Mouse (Mus musculus): Measurements from ENCODE around the gene Mrps17.

Gene Mrps17

DNA sequence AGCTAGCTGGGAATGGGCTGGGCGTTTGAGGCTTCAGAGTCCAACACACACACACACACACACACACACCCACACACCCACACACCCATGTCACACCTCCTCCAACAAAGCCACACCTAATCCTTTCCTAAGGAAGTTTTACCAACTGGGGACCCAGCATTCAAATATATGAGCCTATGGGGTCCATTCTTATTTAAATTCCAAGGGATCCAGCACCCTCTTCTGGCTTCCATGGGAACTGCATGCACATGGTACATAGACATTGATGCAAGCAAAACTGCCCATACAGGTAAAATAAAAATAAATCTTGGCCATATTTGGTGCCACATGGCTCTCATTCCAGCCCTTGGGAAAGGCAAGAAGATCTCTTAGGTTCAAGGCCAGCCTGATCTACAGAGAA, 25.7 kb downstream of the Mrps17 start:
- DNase-seq (ENCODE audit: extremely low read depth, low read depth): no peak

GRCm38 (mm10) chr5:129742903-129743488, 27.7 kb downstream of the Mrps17 start:
- no peak for DNase-seq (ENCODE audit: extremely low read depth, low read depth)

- no peak for DNase-seq (ENCODE audit: extremely low read depth, low read depth)
Observed at GRCm38 (mm10) chr5:129744050-129744449, 28.8 kb downstream of the Mrps17 start.

GRCm38 (mm10) chr5:129756886-129757285, 41.6 kb downstream of the Mrps17 start:
- DNase-seq (ENCODE audit: extremely low read depth, low read depth): no peak

GRCm38 (mm10) chr5:129759929-129760480, 44.7 kb downstream of the Mrps17 start:
- DNase-seq (ENCODE audit: extremely low read depth, low read depth): no peak

DNA sequence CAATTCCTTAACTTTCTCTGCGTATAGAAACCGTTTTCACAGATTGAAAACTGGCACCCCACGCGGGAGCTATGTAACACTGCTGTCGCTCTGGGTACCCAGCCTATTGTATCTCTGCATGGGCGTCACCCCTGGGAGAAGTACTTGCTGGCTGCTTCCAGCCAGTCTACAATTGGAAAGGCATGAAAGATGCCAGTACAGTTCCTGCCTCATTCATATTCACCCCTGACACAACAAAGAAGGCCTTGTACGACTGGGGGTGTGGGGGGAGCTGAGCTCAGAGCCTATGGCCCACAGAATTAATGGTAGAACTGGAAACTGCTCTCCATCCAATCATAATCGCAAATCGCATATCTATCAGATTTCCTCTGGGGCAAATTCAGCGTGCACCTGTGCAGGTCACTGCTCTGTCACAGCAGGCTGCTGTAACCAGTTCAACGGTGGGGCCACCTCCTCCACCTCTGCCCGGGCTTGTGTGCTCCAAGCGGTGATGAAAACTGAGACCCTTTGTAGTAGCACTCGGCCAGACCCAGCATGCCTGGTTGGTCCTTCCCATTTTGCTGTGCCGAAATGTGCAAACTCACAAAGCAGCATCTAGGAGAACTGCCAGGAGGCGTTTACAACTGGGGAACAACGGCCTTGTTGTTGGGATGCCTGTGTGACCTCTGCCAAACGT, 46.7 kb downstream of the Mrps17 start:
- no peak for DNase-seq (ENCODE audit: extremely low read depth, low read depth)

DNA sequence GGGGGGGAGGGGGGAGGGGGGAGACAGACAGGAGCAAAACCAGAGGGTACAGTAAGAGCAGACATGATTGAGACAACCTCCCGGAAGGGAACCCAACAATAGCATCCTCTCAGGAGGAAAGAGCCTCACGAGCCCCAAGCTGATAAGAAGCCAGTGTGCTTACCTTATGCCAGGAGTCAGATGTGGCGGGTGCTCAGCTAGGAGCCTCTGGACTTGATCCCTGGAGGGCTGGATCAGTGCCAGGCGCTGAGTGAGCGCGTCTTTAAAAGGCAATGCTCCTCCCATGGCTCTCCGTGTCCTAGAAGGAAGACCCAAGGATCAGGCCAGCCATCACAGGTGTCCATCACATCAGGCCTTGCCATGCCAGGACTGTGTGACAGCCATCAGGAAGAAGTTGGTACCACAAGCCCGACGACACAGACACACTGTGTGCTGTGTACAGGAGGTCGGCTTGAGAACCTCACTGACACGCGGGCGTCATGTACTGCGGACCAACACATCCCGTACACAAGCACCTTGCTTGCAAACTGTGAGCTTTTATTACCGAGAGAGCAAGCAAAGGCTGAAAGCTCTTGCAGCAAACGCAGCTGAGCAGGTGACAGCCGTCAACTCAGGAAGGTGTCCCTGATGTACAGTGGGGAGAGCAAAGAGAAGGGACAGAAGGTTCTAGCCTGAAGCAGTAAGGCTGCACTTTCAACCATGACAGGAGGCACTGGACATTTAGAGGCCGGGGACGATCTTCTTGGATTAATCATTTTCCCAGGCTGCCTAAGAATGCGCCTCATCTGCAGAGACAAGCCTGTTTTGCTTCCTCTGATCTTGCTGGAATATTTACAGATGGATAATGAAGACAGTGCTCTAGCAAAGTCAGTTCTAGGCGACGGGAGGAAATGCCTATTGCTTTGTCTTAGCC, 55.4 kb downstream of the Mrps17 start:
- DNase-seq (ENCODE audit: extremely low read depth, low read depth): no peak
